Mouse (Mus musculus): Measurements from ENCODE around the gene Smarca2.

DNA sequence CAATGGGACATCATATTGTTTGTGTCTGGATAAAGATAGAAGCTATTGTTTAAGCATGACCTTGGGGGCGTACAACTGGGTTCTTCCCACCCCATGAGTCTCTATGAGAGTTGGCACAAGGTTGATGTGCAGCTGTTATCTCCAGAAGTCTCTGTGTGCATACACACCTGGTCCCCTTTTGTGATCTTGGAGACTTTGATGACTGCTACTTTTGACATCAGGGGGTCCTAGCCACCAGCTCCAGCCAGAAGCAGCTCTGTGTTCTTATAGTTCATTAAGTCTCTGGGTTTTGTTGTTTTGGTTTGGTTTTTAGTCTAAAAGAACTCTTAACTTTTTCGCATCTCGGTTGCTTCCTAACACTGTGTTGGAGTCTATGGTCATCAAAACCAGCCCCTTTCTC lies 119.8 kb downstream of the Smarca2 start:
- TF ChIP-seq POLR2AphosphoS2 (IDR thresholded peaks at IDR 0.05; ENCODE audit: insufficient read length, low read depth) (no peak), POLR2A (IDR thresholded peaks at IDR 0.05; ENCODE audit: insufficient read length, low read depth) (no peak), USF1 (IDR thresholded peaks at IDR 0.05; ENCODE audit: low read depth) (no peak), CEBPB (IDR thresholded peaks at IDR 0.05; ENCODE audit: insufficient read depth, poor library complexity, severe bottlenecking) (no peak), E2F4 (IDR thresholded peaks at IDR 0.05; ENCODE audit: insufficient read depth) (no peak), MAX (IDR thresholded peaks at IDR 0.05; ENCODE audit: low read depth) (no peak), TCF12 (IDR thresholded peaks at IDR 0.05; ENCODE audit: insufficient read depth, poor library complexity, severe bottlenecking) (no peak), MYOD1 (IDR thresholded peaks at IDR 0.05; ENCODE audit: control insufficient read depth in 1 of 3, insufficient read length in 2 of 3, low read depth in 2 of 3) (no peak), TCF3 (IDR thresholded peaks at IDR 0.05; ENCODE audit: insufficient read length, low read depth) (no peak), REST (IDR thresholded peaks at IDR 0.05; ENCODE audit: insufficient read depth, insufficient read length) (no peak), MYOG (IDR thresholded peaks at IDR 0.05; ENCODE audit: control insufficient read depth in 1 of 3, insufficient read depth in 1 of 3, insufficient read length in 2 of 3, low read depth in 2 of 3) (no peak), SRF (IDR thresholded peaks at IDR 0.05; ENCODE audit: control insufficient read depth, insufficient read length, low read depth) (no peak)

All from myocyte (in vitro differentiated cells).